Mouse (Mus musculus) embryo, embryonic 10.5 days (tissue): ENCODE data around the gene Olfr222.
A peak's percentile ranks its signal among the peaks of the same experiment; 100 is the strongest.

Experiments
- DNase-seq: peaks from one replicate; pipeline ENCODE4 v3.0.0-alpha.2; 2015; ENCODE audit warnings: low spot score

The Olfr222 gene

DNA sequence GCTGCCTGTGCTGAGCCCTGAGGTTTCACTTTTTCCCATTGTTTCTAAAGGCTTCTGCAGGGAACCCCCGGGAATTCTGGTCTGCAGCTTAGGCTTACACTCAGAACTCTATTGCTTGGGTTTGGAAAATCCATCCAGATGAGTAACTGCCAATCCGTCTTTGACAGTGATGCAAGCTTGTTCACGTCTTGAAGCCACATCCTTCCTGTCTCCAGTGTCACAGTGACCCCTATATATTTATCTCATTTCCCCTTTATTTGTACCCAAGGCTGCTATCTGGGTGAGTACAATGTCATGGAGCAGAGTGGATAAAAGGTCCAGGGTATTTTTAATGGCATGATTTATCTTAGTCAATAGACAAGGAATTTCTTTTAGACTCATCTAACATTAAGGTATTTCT lies 34.7 kb downstream of the Olfr222 start, which contains the start of gene Nlrp3:
TSS of gene Nlrp3 (plus strand) at position 245 of the 400 bp plus-strand sequence.
- DNase-seq, result no peak

DNA sequence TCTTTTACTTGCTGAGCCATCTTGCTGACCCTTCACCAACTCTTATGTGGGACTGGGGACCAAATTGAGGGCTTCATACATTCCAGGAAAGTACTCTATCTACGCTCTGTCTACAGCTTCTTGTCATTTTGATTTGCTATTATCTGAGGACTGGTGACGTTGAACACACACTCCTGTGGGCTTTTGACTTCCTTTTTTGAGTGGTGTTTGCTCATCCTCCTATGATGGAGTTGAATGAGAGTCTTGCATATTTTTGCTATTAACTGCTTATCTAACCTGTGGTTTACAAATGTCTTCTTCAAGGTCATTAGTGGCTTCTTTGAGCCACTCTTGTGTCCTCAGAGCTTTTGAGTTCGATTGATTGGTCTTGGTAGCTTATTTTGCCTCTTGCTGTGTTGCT lies 35.9 kb downstream of the Olfr222 start:
- no peak for DNase-seq

DNA sequence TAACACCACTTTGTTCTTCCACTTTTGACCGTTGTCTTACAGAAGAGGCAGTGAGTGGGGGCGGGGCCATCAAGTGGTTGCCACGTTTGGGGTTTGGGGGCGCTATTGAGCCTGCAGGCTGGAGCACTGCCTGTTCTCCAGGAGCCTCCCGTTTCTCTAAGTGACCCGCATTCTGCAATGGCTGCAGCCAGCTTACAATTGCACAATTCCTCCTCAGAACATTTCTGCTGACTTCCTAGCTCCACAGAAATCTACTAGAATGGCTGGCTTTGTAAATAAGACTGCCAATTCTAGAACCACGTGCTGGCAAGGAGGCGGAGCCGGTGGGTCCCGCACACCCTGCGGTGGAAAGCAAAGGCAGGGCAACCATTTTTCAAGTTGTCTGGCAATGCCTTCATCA lies 37.6 kb downstream of the Olfr222 start:
- DNase-seq, result peak; percentile 20

DNA sequence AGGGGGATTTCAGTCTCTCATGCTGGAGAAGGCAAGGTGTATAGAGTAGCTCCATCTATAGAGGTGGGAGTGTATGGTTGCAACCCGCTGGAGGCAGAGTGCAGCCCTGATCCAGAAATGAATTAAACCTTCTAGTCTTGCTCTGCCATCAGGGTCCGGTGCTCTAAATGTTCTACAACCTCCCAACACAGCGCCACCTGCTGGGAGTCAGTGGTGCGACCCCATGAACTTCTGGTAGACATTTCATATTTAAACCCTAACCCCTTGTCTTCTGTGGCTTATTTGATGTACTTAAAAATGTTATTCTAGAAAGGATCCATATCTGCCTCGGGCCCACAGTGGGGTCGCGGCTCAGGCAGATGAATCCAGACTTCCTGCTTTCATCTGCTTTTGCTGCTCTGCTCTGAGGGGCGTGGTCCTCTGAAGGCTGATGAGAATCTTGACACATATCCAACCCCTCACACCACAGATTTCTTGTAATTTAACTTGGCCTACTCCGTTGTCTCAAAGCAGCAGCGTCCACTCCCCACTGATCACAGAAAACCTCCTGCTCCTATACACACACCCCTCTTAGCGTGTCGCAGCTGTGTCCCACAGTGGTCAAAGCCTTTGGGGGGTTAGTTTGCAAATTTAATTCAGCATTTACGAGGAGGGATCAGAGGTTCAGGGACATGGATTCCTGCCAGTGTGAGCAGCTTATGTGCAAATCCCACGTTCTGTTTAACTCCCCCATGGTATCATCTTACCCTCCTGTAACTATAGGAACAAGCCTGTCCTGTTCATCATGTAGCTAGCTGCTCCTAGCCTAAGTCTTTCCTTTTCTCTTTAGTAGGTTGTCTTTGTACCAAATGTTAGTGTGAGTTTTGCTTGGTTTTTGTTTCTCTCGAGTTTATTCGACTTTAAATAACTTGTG lies 38.6 kb downstream of the Olfr222 start:
- peak; percentile 16 for DNase-seq

DNA sequence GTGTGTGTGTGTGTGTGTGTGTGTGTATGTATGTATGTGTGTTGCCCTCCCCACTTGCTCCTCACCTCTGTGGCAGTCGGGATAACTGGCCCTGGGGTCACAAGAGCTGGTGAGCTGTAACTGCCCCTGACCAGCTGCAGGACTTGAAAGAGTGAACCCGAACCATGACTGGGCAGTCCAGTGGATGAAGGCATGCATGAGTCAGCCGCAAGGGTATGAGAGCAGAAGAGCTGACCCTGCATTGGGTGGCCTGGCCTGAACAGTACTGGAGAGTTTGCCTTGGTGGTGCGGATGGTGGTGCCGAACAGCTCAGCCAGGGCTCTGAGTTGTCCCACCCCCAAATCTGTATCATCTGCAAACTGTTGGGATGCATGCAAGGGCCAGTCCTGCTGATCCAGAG lies 44.5 kb downstream of the Olfr222 start:
- DNase-seq, result no peak

DNA sequence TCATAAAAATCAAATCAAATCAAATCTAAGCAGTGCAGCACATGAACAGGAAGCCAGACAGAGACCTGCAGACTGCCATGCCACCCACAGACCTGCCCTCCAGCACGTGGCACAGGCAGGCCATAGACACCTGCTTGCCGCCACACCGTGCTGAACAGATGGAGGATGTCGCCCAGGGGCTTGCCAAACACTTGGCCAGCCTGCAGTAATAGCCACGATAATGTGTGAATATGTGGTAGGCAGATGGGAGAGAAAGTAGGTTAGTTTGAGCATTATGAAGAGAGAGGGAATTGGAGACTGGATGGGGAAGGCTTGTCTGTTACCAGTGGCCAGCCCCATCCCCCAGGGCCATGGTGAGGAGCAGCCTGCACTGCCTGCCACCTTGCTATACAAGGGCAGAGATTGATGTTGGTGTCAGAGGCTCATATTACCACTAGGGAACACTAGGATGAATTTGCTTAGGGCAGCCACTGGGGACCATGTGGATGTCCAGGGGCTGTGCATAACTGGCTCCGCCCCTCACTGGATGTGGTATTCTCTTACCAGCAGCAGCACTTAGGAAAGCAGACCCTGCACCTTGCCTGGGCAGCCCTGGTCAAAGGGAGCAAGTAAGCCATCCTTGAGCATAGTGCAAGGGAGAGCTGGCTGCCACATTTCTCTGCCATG lies 45.0 kb downstream of the Olfr222 start:
- peak; percentile 70 for DNase-seq

DNA sequence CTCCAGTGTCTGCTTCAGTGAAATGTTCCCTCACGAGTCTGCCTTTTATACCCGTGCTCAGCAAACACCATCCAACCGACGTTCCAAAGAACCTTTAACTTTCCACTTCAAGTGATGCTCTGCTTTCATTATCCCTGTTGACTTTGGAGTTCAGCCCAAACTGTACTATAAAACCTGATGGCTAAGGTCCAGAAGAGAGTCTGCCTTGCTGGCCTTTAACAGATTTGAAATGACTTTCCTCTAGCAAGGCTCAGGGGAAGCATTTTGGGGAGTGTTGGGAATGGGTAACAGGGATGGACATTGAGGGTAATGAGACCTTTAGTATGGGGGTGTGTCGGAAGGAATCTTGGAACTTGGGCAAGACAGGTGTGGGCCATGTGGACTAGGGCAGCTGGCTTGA lies 45.8 kb downstream of the Olfr222 start:
- DNase-seq, result no peak

DNA sequence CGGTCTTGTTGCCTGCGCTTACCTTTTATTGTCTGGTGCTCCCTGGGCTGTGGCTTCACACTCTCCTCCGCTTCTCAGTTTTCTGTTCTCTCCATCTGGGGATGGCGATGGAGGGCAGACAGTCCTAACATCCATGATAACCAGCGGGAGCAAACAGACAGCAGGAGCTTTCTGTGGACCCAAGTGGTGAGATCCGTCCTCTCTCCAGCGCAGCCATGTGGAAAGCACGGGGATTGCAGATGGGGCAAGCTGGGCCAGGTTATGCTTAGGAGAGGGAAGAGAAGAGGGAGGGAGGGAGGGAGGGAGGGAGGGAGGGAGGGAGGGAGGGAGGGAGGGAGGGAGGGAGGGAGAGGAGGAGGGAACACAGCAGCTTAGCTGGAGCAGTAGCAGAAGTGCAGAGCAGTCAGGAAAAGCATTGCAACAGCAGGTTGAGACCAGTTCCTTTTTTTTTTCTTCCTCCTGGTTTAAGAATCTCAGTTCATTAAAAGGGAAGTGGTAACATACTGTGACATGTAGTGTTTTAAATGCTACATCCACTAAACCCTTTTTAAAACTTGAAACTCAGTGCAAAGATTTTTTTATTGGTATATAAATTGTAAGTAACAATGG lies 49.5 kb downstream of the Olfr222 start, which contains the start of gene Zkscan17:
TSS of gene Zkscan17 (minus strand) at position 280 of the 609 bp plus-strand sequence.
- peak; percentile 36 for DNase-seq

DNA sequence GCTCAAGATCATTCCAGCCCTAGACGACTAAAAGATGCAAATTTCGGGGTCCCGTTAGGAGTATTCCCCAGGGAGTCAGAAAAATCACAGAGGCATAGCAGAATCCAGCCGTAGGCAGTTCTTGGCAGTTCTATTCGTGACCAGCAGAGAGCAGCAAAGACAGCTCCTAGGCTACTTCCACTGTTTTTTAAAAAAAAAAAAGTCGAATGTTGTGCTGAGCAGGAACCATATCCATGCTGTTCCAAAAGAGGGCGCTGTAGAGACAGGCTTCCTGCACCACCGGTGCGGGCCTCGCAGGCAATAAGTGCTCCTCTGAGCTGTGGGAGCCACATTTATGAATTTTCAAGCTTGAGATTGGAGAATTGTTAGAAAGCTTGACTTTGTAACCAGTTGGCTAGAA lies 50.8 kb downstream of the Olfr222 start:
- peak; percentile 89 for DNase-seq

DNA sequence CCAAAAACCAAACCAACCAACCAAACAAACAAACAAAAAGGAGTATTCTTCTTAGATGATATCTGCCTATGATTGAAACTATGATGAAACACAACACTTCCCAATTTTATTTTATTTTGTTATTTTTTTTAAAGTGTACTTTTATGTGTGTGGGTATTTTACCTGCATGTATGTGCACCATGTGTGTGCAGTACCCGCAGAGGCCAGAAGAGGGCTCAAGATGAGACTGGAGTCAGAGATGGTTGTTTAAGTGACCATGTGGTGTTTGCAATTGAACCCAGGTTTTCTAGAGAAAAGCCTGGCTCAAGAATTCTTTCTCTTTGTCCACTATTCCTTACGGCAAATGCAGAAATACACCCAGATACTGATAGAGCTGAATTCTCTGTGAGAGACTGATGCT lies 51.9 kb downstream of the Olfr222 start:
- DNase-seq, result no peak
